18 mouse cellular contexts compared by ENCODE assay signal in genomic region chr1:144498725-144499124, GRCm38 (mm10).
"Had no signal": no experiment of that assay in that cellular context is flagged by ENCODE, and none has a peak within 500 bp of the region (broad histone marks: within the 10 kb centered on the region; RNA-seq: fewer than 3 reads in every experiment).

No protein-coding gene starts in this region.

- H3K36me3 ChIP-seq: limb, embryonic 10.5 days; limb, embryonic 13.5 days; liver, embryonic 12.5 days; liver, embryonic 15.5 days; lung, embryonic 15.5 days; neural tube, embryonic 12.5 days; neural tube, embryonic 15.5 days had no signal

- H3K9me3 ChIP-seq: limb, embryonic 10.5 days; limb, embryonic 13.5 days; liver, embryonic 12.5 days; liver, embryonic 15.5 days; lung, embryonic 15.5 days; neural tube, embryonic 12.5 days; neural tube, embryonic 15.5 days had no signal

- ATAC-seq: liver, embryonic 12.5 days had no signal

- H3K27me3 ChIP-seq: limb, embryonic 13.5 days; liver, embryonic 12.5 days; liver, embryonic 15.5 days; lung, embryonic 15.5 days; neural tube, embryonic 12.5 days; neural tube, embryonic 15.5 days had no signal

- H3K27ac ChIP-seq: limb, embryonic 10.5 days; limb, embryonic 13.5 days; liver, embryonic 12.5 days; liver, embryonic 15.5 days; lung, embryonic 15.5 days; neural tube, embryonic 12.5 days; neural tube, embryonic 15.5 days had no signal

- H3K4me2 ChIP-seq: limb, embryonic 13.5 days; liver, embryonic 12.5 days; liver, embryonic 15.5 days; lung, embryonic 15.5 days; midbrain, embryonic 11.5 days; neural tube, embryonic 12.5 days; neural tube, embryonic 15.5 days had no signal

- H3K4me3 ChIP-seq: limb, embryonic 10.5 days; limb, embryonic 13.5 days; liver, embryonic 12.5 days; liver, embryonic 15.5 days; lung, embryonic 15.5 days; neural tube, embryonic 12.5 days; neural tube, embryonic 15.5 days had no signal

- H3K4me1 ChIP-seq: limb, embryonic 10.5 days; limb, embryonic 13.5 days; liver, embryonic 12.5 days; liver, embryonic 15.5 days; lung, embryonic 15.5 days; neural tube, embryonic 12.5 days; neural tube, embryonic 15.5 days had no signal

- H3K9ac ChIP-seq: limb, embryonic 13.5 days; liver, embryonic 12.5 days; liver, embryonic 15.5 days; lung, embryonic 15.5 days; neural tube, embryonic 12.5 days; neural tube, embryonic 15.5 days had no signal

- DNase-seq: kidney, adult 9 months; kidney, postnatal 14 days; kidney, postnatal 4 days; liver; lung, adult 18-20 months; lung, postnatal 10 days; lung, postnatal 36 days; midbrain, embryonic 14.5 days; thymus, adult 18-20 months; thymus, postnatal 36 days had no signal
